Mouse (Mus musculus) MEL (cell line): Measurements from ENCODE around the gene Gatm. TPM values are rescaled to one million over a fixed set of nuclear protein-coding genes. Genes with fewer than 3 reads are reported as not detected.

Source experiments
- DNase-seq: peaks from one replicate; pipeline ENCODE4 v3.0.0; 2011; ENCODE audit warnings: low read depth, low spot score
- H3K27ac ChIP-seq: 2 replicates; pipeline ENCODE4 v1.5.1; 2012; ENCODE audit warnings: low read depth, mild to moderate bottlenecking, control low read depth, low read length, moderate library complexity; ENCODE audit not compliant: control insufficient read depth
- H3K27me3 ChIP-seq, 2 experiments: fragments of 150-350 bp in 1 of 2; sonication (generic) in 1 of 2; 2 replicates each; pipeline ENCODE4 v1.6.1; 2012; ENCODE audit warnings: low read length in 2 of 2, mild to moderate bottlenecking in 2 of 2, improper control_type of control experiment in 1 of 2, moderate library complexity in 1 of 2; ENCODE audit not compliant: insufficient read depth in 2 of 2, control insufficient read depth in 1 of 2
- H3K36me3 ChIP-seq, 2 experiments: 2 replicates each; pipeline ENCODE4 v1.6.1; 2012 to 2014; ENCODE audit warnings: low read length in 2 of 2, improper control_type of control experiment in 1 of 2, inconsistent platforms in 1 of 2, mild to moderate bottlenecking in 1 of 2; ENCODE audit not compliant: insufficient read depth in 2 of 2, control insufficient read depth in 1 of 2
- H3K4me1 ChIP-seq, 2 experiments: fragments of 150-350 bp in 1 of 2; sonication (generic) in 1 of 2; 2 replicates each; pipeline ENCODE4 v1.6.1; 2012; ENCODE audit warnings: low read length in 2 of 2, improper control_type of control experiment in 1 of 2, mild to moderate bottlenecking in 1 of 2; ENCODE audit not compliant: insufficient read depth in 2 of 2, control insufficient read depth in 1 of 2
- H3K4me3 ChIP-seq, 2 experiments: fragments of 150-350 bp in 1 of 2; sonication (generic) in 1 of 2; 2 replicates each; pipeline ENCODE4 v1.5.1; 2012; ENCODE audit warnings: low read depth in 2 of 2, low read length in 2 of 2, mild to moderate bottlenecking in 2 of 2, moderate library complexity in 2 of 2, control low read depth in 1 of 2, improper control_type of control experiment in 1 of 2; ENCODE audit not compliant: control insufficient read depth in 1 of 2, insufficient read depth in 1 of 2
- H3K79me2 ChIP-seq: 2 replicates; pipeline ENCODE4 v1.6.1; 2012; ENCODE audit warnings: mild to moderate bottlenecking, low read length, moderate library complexity; ENCODE audit not compliant: control insufficient read depth, poor library complexity, insufficient read depth
- H3K9ac ChIP-seq: 2 replicates; pipeline ENCODE4 v1.6.1; 2012; ENCODE audit warnings: low read depth, mild to moderate bottlenecking, control low read depth, low read length, moderate library complexity; ENCODE audit not compliant: control insufficient read depth, poor library complexity, severe bottlenecking
- H3K9me3 ChIP-seq: fragments of 150-350 bp; sonication (generic); replicated peaks from 2 replicates; pipeline ENCODE4 v1.6.1; 2012; ENCODE audit warnings: mild to moderate bottlenecking, low read length, improper control_type of control experiment, moderate library complexity; ENCODE audit not compliant: insufficient read depth
- CHD2 ChIP-seq: IDR thresholded peaks from 2 replicates; pipeline ENCODE4 v1.6.1; 2011; ENCODE audit warnings: low read length, improper control_type of control experiment
- E2F4 ChIP-seq: IDR thresholded peaks from 2 replicates; pipeline ENCODE4 v1.6.1; 2011; ENCODE audit warnings: low read depth, low read length, improper control_type of control experiment, borderline replicate concordance
- ETS1 ChIP-seq: IDR thresholded peaks from 2 replicates; pipeline ENCODE4 v1.6.1; 2012; ENCODE audit warnings: low read depth, mild to moderate bottlenecking, inconsistent platforms, low read length, improper control_type of control experiment, moderate library complexity
- GABPA ChIP-seq: IDR thresholded peaks from 2 replicates; pipeline ENCODE4 v1.6.1; 2012; ENCODE audit warnings: low read depth, mild to moderate bottlenecking, inconsistent platforms, low read length, improper control_type of control experiment, moderate library complexity
- HCFC1 ChIP-seq: IDR thresholded peaks from 2 replicates; pipeline ENCODE4 v1.6.1; 2012; ENCODE audit warnings: low read depth, mild to moderate bottlenecking, inconsistent platforms, low read length, improper control_type of control experiment, moderate library complexity
- JUND ChIP-seq: IDR thresholded peaks from 2 replicates; pipeline ENCODE4 v1.6.1; 2011; ENCODE audit warnings: low read depth, mild to moderate bottlenecking, improper control_type of control experiment, low read length
- KAT2A ChIP-seq: conservative IDR thresholded peaks from 2 replicates; pipeline ENCODE4 v1.6.1; 2012; ENCODE audit warnings: low read depth, low read length, improper control_type of control experiment, inconsistent platforms
- MAX ChIP-seq: IDR thresholded peaks from 2 replicates; pipeline ENCODE4 v1.6.1; 2011; ENCODE audit warnings: low read length, improper control_type of control experiment
- MAZ ChIP-seq: IDR thresholded peaks from 2 replicates; pipeline ENCODE4 v1.6.1; 2012; ENCODE audit warnings: low read depth, mild to moderate bottlenecking, inconsistent platforms, low read length, improper control_type of control experiment
- MYB ChIP-seq: IDR thresholded peaks from 2 replicates; pipeline ENCODE4 v1.6.1; 2011; ENCODE audit warnings: mild to moderate bottlenecking, low read depth, low read length, improper control_type of control experiment
- NELFE ChIP-seq: IDR thresholded peaks from 2 replicates; pipeline ENCODE4 v1.6.1; 2011; ENCODE audit warnings: low read depth, low read length, improper control_type of control experiment
- RCOR1 ChIP-seq: IDR thresholded peaks from 2 replicates; pipeline ENCODE4 v1.6.1; 2012; ENCODE audit warnings: low read depth, mild to moderate bottlenecking, inconsistent platforms, low read length, improper control_type of control experiment
- SMC3 ChIP-seq: IDR thresholded peaks from 2 replicates; pipeline ENCODE4 v1.6.1; 2011; ENCODE audit warnings: low read depth, low read length, improper control_type of control experiment
- TCF12 ChIP-seq: IDR thresholded peaks from 2 replicates; pipeline ENCODE4 v1.6.1; 2014; ENCODE audit warnings: low read depth, mild to moderate bottlenecking, inconsistent platforms, low read length, improper control_type of control experiment, moderate library complexity
- UBTF ChIP-seq: IDR thresholded peaks from 2 replicates; pipeline ENCODE4 v1.6.1; 2012; ENCODE audit warnings: low read depth, mild to moderate bottlenecking, inconsistent platforms, low read length, improper control_type of control experiment, moderate library complexity, borderline replicate concordance; ENCODE audit not compliant: insufficient read depth
- ZC3H11A ChIP-seq: IDR thresholded peaks from 2 replicates; pipeline ENCODE4 v1.6.1; 2012; ENCODE audit warnings: low read depth, mild to moderate bottlenecking, inconsistent platforms, low read length, improper control_type of control experiment
- ZMIZ1 ChIP-seq: IDR thresholded peaks from 2 replicates; pipeline ENCODE4 v1.6.1; 2012; ENCODE audit warnings: low read depth, mild to moderate bottlenecking, inconsistent platforms, low read length, improper control_type of control experiment, moderate library complexity
- ZNF384 ChIP-seq: IDR thresholded peaks from 2 replicates; pipeline ENCODE4 v1.6.1; 2012; ENCODE audit warnings: low read depth, mild to moderate bottlenecking, inconsistent platforms, low read length, improper control_type of control experiment
- polyA plus RNA-seq, 2 experiments: library from polyadenylated mRNA; stranded (reverse) in 1 of 2; unstranded in 1 of 2; fragments of >175 nt in 1 of 2; fragments of >200 nt in 1 of 2; gene quantifications; 2 replicates each; pipeline versions ENCODE4 v1.2.1 to v1.2.4; 2012; ENCODE audit warnings: low replicate concordance in 2 of 2, low read depth in 1 of 2; ENCODE audit not compliant: insufficient read length in 2 of 2, insufficient read depth in 1 of 2, missing spikeins in 1 of 2
- total RNA-seq: library from RNA; depleted of rRNA; stranded (reverse); fragments of 300-350 nt; gene quantifications from 2 replicates; pipeline ENCODE4 v1.2.3, GENCODE M21; 2012

Gatm gene
- total and polyA plus RNA-seq, 3 experiments = not detected

DNA sequence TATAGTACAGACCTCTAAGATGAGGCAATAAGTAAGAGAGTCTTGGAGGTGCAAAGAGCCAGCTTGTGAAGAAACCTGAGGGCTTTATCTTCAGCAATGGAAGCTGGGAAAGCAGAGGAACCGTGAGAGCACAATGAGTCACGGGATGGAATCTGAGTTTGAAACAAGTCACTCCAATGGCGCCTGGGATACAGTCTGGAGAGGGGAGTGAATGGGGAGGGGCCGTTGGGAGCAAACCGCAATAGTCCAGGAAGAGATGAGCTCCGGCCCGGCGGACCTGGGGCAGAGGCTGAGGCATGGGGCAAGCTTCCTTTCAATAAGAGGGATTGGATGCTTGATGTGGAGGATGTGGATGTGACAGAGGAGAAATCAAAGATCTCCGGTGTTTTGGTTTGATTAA, 2.3 kb downstream of the Gatm start:
- TF ChIP-seq NELFE = no peak
- TF ChIP-seq MYB = no peak
- no peak for TF ChIP-seq MAX
- TF ChIP-seq ZC3H11A = no peak
- no peak for TF ChIP-seq ZMIZ1
- no peak for TF ChIP-seq SMC3
- H3K9ac ChIP-seq = no peak overlapping the region
- H3K27ac ChIP-seq = no peak overlapping the region
- no peaks in the 10 kb centered on the region for H3K4me1 ChIP-seq
- no peak for DNase-seq
- no peaks in the 10 kb centered on the region for H3K9me3 ChIP-seq
- H3K27me3 ChIP-seq = no peaks in the 10 kb centered on the region; a peak in 2 of 4 replicates
- H3K36me3 ChIP-seq = no peaks in the 10 kb centered on the region
- no peak overlapping the region for H3K4me3 ChIP-seq
- no peaks in the 10 kb centered on the region for H3K79me2 ChIP-seq

DNA sequence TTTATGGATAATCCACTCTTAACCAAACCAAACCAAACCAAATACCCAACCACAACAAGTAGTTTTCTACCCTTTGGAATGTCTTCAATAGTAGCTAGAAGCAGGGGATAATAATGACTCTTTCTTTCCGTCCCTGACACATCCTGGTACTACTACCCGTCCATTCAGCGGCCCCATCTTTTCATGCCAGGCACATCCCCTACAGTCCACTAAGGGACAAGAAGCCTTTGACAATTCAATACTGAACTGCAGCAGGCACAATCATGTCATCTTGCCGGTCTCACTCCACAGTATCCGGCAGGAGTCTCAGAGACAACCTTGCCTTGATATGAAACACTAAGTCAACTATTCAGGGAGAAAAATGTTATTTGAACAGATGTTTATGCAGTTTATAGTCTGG, 5.3 kb downstream of the Gatm start:
- no peaks in the 10 kb centered on the region for H3K79me2 ChIP-seq
- DNase-seq = no peak
- no peak overlapping the region for H3K27ac ChIP-seq
- no peaks in the 10 kb centered on the region for H3K36me3 ChIP-seq
- no peaks in the 10 kb centered on the region for H3K9me3 ChIP-seq
- H3K9ac ChIP-seq = no peak overlapping the region
- no peaks in the 10 kb centered on the region for H3K4me1 ChIP-seq
- peaks cover 0 to 1% of the 10 kb centered on the region in 2 experiments; a peak in 3 of 4 replicates for H3K27me3 ChIP-seq
- TF ChIP-seq E2F4 (no peak), MAX (no peak), NELFE (no peak), ZMIZ1 (no peak), MAZ (no peak), ZNF384 (no peak), ETS1 (no peak), UBTF (no peak), JUND (no peak), CHD2 (no peak), GABPA (no peak), TCF12 (no peak), HCFC1 (no peak), RCOR1 (no peak), KAT2A (no peak)
- TF ChIP-seq, all 39 proteins: peak for 0
- H3K4me3 ChIP-seq = no peak overlapping the region
